Comparison of ENCODE assay signal across 26 mouse cellular contexts in the genomic region with DNA sequence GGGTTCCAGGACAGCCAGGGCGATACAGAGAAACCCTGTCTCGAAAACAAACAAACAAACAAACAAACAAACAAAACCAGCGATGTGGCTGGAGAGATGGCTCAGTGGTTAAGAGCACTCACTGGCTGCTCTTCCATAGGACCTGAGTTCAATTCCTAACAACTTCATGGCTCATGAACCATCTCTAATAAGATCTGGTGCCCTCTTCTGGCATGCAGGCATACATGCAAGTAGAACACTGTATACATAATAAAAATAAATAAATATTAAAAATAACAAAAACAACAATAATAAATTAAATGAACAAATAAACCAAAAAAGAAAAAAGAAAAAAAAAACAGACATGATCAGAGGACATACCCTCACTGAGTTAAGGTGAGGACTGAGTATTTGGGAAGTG. TPM values are rescaled to one million over a fixed set of nuclear protein-coding genes. Genes with fewer than 3 reads are reported as not detected.
DNase-seq lines count a peak whose midpoint lies in the region; ATAC-seq and TF ChIP-seq lines count a peak whose summit lies in the region.
"Had no signal": no experiment of that assay in that cellular context is flagged by ENCODE, and none has a peak within 500 bp of the region (broad histone marks: within the 10 kb centered on the region; RNA-seq: fewer than 3 reads in every experiment).

No protein-coding gene starts in this region.

- TF ChIP-seq EP300 in lung, postnatal 0 days (IDR thresholded peaks at IDR 0.05) = no peak
- TF ChIP-seq EP300 in stomach, postnatal 0 days (optimal IDR thresholded peaks at IDR 0.05) = no peak

- no peak for ATAC-seq in CD4-positive, CD25-positive, alpha-beta regulatory T cell, adult 4 months
- ATAC-seq in kidney, postnatal 0 days (replicated peaks; ENCODE audit: low FRiP score, low read depth) = no peak
- ATAC-seq in lung, postnatal 0 days = no peak
- ATAC-seq in stomach, postnatal 0 days (ENCODE audit: low FRiP score, low TSS enrichment) = no peak
- no peak for ATAC-seq in inflammation-experienced regulatory T-cells, adult 6 months
- ATAC-seq: forebrain, embryonic 13.5 days; hindbrain, embryonic 16.5 days had no signal

- no peaks in the 10 kb centered on the region for H3K27me3 ChIP-seq in kidney, postnatal 0 days (ENCODE audit: insufficient read depth, low read length)
- no peaks in the 10 kb centered on the region for H3K27me3 ChIP-seq in kidney, adult 2 months (replicated peaks; ENCODE audit: control insufficient read depth, insufficient read depth, low read length)
- no peaks in the 10 kb centered on the region for H3K27me3 ChIP-seq in lung, postnatal 0 days (replicated peaks; ENCODE audit: insufficient read depth, low read length)
- H3K27me3 ChIP-seq in stomach, postnatal 0 days (ENCODE audit: control insufficient read depth, insufficient read depth, low read length) = no peaks in the 10 kb centered on the region
- H3K27me3 ChIP-seq: embryonic facial prominence, embryonic 15.5 days; forebrain, embryonic 13.5 days; heart, embryonic 13.5 days; kidney, embryonic 15.5 days had no signal

- H3K36me3 ChIP-seq in kidney, postnatal 0 days (ENCODE audit: insufficient read depth, low read length) = no peaks in the 10 kb centered on the region
- no peaks in the 10 kb centered on the region for H3K36me3 ChIP-seq in kidney, adult 2 months (ENCODE audit: control insufficient read depth, insufficient read depth, low read length)
- no peaks in the 10 kb centered on the region for H3K36me3 ChIP-seq in lung, postnatal 0 days (ENCODE audit: insufficient read depth, low read length)
- H3K36me3 ChIP-seq in stomach, postnatal 0 days (ENCODE audit: control insufficient read depth, insufficient read depth, low read length) = no peaks in the 10 kb centered on the region
- H3K36me3 ChIP-seq: embryonic facial prominence, embryonic 10.5 days; embryonic facial prominence, embryonic 15.5 days; heart, embryonic 13.5 days; kidney, embryonic 15.5 days had no signal

- peak; percentile 41 for DNase-seq in CD4-positive, CD25-positive, alpha-beta regulatory T cell, adult 2 months (ENCODE audit: low read depth, low spot score)
- no peak for DNase-seq in kidney, postnatal 0 days (ENCODE audit: low spot score)
- no peak for DNase-seq in kidney, adult 2 months
- no peak for DNase-seq in lung, postnatal 0 days (ENCODE audit: low spot score)
- no peak for DNase-seq in lung, adult 18-20 months
- no peak for DNase-seq in stomach, postnatal 0 days (ENCODE audit: low spot score)
- DNase-seq: adrenal gland, adult 8-10 months; cerebellum, adult 2 months; cerebellum, postnatal 25 days; heart, postnatal 10 days; kidney, adult 11 months; kidney, postnatal 36 days; layer of hippocampus, postnatal 36 days; lung, adult 2 months; lung, postnatal 14 days; midbrain, embryonic 14.5 days; right cerebral cortex, postnatal 4 days had no signal

- no peaks in the 10 kb centered on the region for H3K9me3 ChIP-seq in kidney, postnatal 0 days (replicated peaks; ENCODE audit: low read length)
- H3K9me3 ChIP-seq in lung, postnatal 0 days (ENCODE audit: low read length) = no peaks in the 10 kb centered on the region
- no peaks in the 10 kb centered on the region for H3K9me3 ChIP-seq in stomach, postnatal 0 days (ENCODE audit: control insufficient read depth, low read length)
- H3K9me3 ChIP-seq: embryonic facial prominence, embryonic 10.5 days; embryonic facial prominence, embryonic 15.5 days; forebrain, embryonic 13.5 days; heart, embryonic 13.5 days; kidney, embryonic 15.5 days had no signal

- H3K9ac ChIP-seq in kidney, postnatal 0 days (ENCODE audit: low read depth, low read length) = no peak overlapping the region
- H3K9ac ChIP-seq in lung, postnatal 0 days (replicated peaks; ENCODE audit: low read depth) = no peak overlapping the region
- no peak overlapping the region for H3K9ac ChIP-seq in stomach, postnatal 0 days (ENCODE audit: low read length)
- H3K9ac ChIP-seq: embryonic facial prominence, embryonic 15.5 days; forebrain, embryonic 13.5 days; heart, embryonic 13.5 days; kidney, embryonic 15.5 days had no signal

- H3K27ac ChIP-seq in kidney, postnatal 0 days = no peak overlapping the region
- H3K27ac ChIP-seq in kidney, adult 2 months (ENCODE audit: insufficient read depth, low read depth, low read length) = no peak overlapping the region
- no peak overlapping the region for H3K27ac ChIP-seq in lung, postnatal 0 days (ENCODE audit: low read length)
- no peak overlapping the region for H3K27ac ChIP-seq in stomach, postnatal 0 days (replicated peaks)
- H3K27ac ChIP-seq: embryonic facial prominence, embryonic 10.5 days; embryonic facial prominence, embryonic 15.5 days; forebrain, embryonic 13.5 days; heart, embryonic 13.5 days; kidney, embryonic 15.5 days had no signal

- no peak overlapping the region for H3K4me2 ChIP-seq in kidney, postnatal 0 days (ENCODE audit: low read length)
- H3K4me2 ChIP-seq in lung, postnatal 0 days (replicated peaks; ENCODE audit: low read depth, low read length) = no peak overlapping the region
- no peak overlapping the region for H3K4me2 ChIP-seq in stomach, postnatal 0 days (replicated peaks; ENCODE audit: low read depth)
- H3K4me2 ChIP-seq: embryonic facial prominence, embryonic 15.5 days; forebrain, embryonic 13.5 days; heart, embryonic 13.5 days; kidney, embryonic 15.5 days had no signal

- no peaks in the 10 kb centered on the region for H3K4me1 ChIP-seq in kidney, postnatal 0 days (replicated peaks; ENCODE audit: insufficient read depth, low read length)
- H3K4me1 ChIP-seq in kidney, adult 2 months (ENCODE audit: control insufficient read depth, insufficient read depth, low read length) = no peaks in the 10 kb centered on the region
- H3K4me1 ChIP-seq in lung, postnatal 0 days (ENCODE audit: insufficient read depth, low read depth, low read length) = no peaks in the 10 kb centered on the region
- no peaks in the 10 kb centered on the region for H3K4me1 ChIP-seq in stomach, postnatal 0 days (replicated peaks; ENCODE audit: control insufficient read depth, insufficient read depth)
- H3K4me1 ChIP-seq: embryonic facial prominence, embryonic 10.5 days; embryonic facial prominence, embryonic 15.5 days; forebrain, embryonic 13.5 days; kidney, embryonic 15.5 days had no signal

- peak; percentile 48 for TF ChIP-seq CTCF in kidney, postnatal 0 days (IDR thresholded peaks at IDR 0.05; ENCODE audit: low read depth)
- TF ChIP-seq CTCF in kidney, adult 2 months (conservative IDR thresholded peaks at IDR 0.05; ENCODE audit: insufficient read depth, insufficient read length, low read depth, low read length) = no peak
- TF ChIP-seq CTCF in lung, postnatal 0 days (IDR thresholded peaks at IDR 0.05) = peak; percentile 24; the same call in 1 of the 2 replicates
- TF ChIP-seq CTCF in stomach, postnatal 0 days (IDR thresholded peaks at IDR 0.05; ENCODE audit: low read depth) = peak; percentile 45

- no peak overlapping the region for H3K4me3 ChIP-seq in kidney, postnatal 0 days (replicated peaks; ENCODE audit: low read depth, low read length)
- H3K4me3 ChIP-seq in kidney, adult 2 months (ENCODE audit: insufficient read depth, low read depth, low read length) = no peak overlapping the region
- no peak overlapping the region for H3K4me3 ChIP-seq in lung, postnatal 0 days (ENCODE audit: low read depth, low read length)
- H3K4me3 ChIP-seq in stomach, postnatal 0 days (ENCODE audit: low read depth, low read length) = no peak overlapping the region
- H3K4me3 ChIP-seq: embryonic facial prominence, embryonic 10.5 days; embryonic facial prominence, embryonic 15.5 days; forebrain, embryonic 13.5 days; heart, embryonic 13.5 days; kidney, embryonic 15.5 days had no signal

- no peak for TF ChIP-seq POLR2A in kidney, adult 2 months (IDR thresholded peaks at IDR 0.05; ENCODE audit: low read depth, low read length)

- WGBS in kidney, postnatal 0 days = 81% methylated on average over 3 of the region's 3 CpGs
- WGBS in kidney, adult 2 months = 83% methylated on average over 3 of the region's 3 CpGs
- 64% methylated on average over 3 of the region's 3 CpGs for WGBS in lung, postnatal 0 days
- 64% methylated on average over 3 of the region's 3 CpGs for WGBS in stomach, postnatal 0 days

RNA-seq across cellular contexts. Expression of a gene that starts 9.6 kb away (rescaled TPM):
- not detected for polyA plus RNA-seq in CD4-positive, CD25-positive, alpha-beta regulatory T cell, adult 4 months (2017; shearing (Covaris generic))
- polyA plus RNA-seq in kidney, postnatal 0 days (2015; fragmentation: Nextera tagmentation; extraction: Ambion mirVana) = 2.8 and 3.0 TPM in 2 replicates
- polyA plus RNA-seq in kidney, adult 2 months (2012; rRNA removed) = not detected in 2 replicates
- 1.6 and 1.8 TPM in 2 replicates for polyA plus RNA-seq in lung, postnatal 0 days (2015; fragmentation: Nextera tagmentation; extraction: Ambion mirVana)
- polyA plus RNA-seq in stomach, postnatal 0 days (2015; fragmentation: Nextera tagmentation; extraction: Ambion mirVana) = 5.7 and 7.6 TPM in 2 replicates
- not detected for polyA plus RNA-seq in inflammation-experienced regulatory T-cells, adult 6 months (2017; shearing (Covaris generic))
- polyA plus RNA-seq: liver, adult 2 months had no signal

RNA-seq across cellular contexts. Expression of a gene that starts 12.6 kb away (rescaled TPM):
- 10 to 100 TPM; 34.0 to 37.4 TPM for polyA plus RNA-seq in CD4-positive, CD25-positive, alpha-beta regulatory T cell, adult 4 months (2017; shearing (Covaris generic))
- 12.1 and 14.1 TPM in 2 replicates for polyA plus RNA-seq in kidney, postnatal 0 days (2015; fragmentation: Nextera tagmentation; extraction: Ambion mirVana)
- polyA plus RNA-seq in kidney, adult 2 months (2012; rRNA removed) = 20.5 and 27.3 TPM in 2 replicates
- 10.8 and 12.4 TPM in 2 replicates for polyA plus RNA-seq in lung, postnatal 0 days (2015; fragmentation: Nextera tagmentation; extraction: Ambion mirVana)
- 16.1 and 17.3 TPM in 2 replicates for polyA plus RNA-seq in stomach, postnatal 0 days (2015; fragmentation: Nextera tagmentation; extraction: Ambion mirVana)
- polyA plus RNA-seq in inflammation-experienced regulatory T-cells, adult 6 months (2017; shearing (Covaris generic)) = 10 to 100 TPM; 39.3 to 42.2 (median 40.5) TPM
